Mouse (Mus musculus): Measurements from ENCODE around the gene C330021F23Rik. TPM values are rescaled to one million over a fixed set of nuclear protein-coding genes. Genes with fewer than 3 reads are reported as not detected.

The C330021F23Rik gene
- polyA plus RNA-seq, 1 experiment = 3.2 TPM

GRCm38 (mm10) chr8:3587391-3588257 is 19.8 kb downstream of the C330021F23Rik start:
- DNase-seq (ENCODE audit: low read depth) = no peak

- DNase-seq (ENCODE audit: low read depth) = no peak
Observed at GRCm38 (mm10) chr8:3588258-3588633, 20.5 kb downstream of the C330021F23Rik start.

GRCm38 (mm10) chr8:3593470-3593869 is 25.7 kb downstream of the C330021F23Rik start:
- DNase-seq (ENCODE audit: low read depth) = no peak

GRCm38 (mm10) chr8:3594466-3594865 is 26.7 kb downstream of the C330021F23Rik start:
- DNase-seq (ENCODE audit: low read depth) = no peak

- DNase-seq (ENCODE audit: low read depth) = no peak
Observed at GRCm38 (mm10) chr8:3598054-3598453, 30.3 kb downstream of the C330021F23Rik start.

GRCm38 (mm10) chr8:3599219-3599618 is 31.4 kb downstream of the C330021F23Rik start:
- DNase-seq (ENCODE audit: low read depth) = no peak

GRCm38 (mm10) chr8:3600401-3600800 is 32.6 kb downstream of the C330021F23Rik start:
- no peak for DNase-seq (ENCODE audit: low read depth)

GRCm38 (mm10) chr8:3603439-3603838 is 35.6 kb downstream of the C330021F23Rik start:
- no peak for DNase-seq (ENCODE audit: low read depth)

- DNase-seq (ENCODE audit: low read depth) = no peak
Observed at GRCm38 (mm10) chr8:3606593-3606992, 38.8 kb downstream of the C330021F23Rik start.

- no peak for DNase-seq (ENCODE audit: low read depth)
Observed at GRCm38 (mm10) chr8:3607822-3608221, 40.0 kb downstream of the C330021F23Rik start.

GRCm38 (mm10) chr8:3609046-3609815 is 41.4 kb downstream of the C330021F23Rik start:
- peak; percentile 84 for DNase-seq (ENCODE audit: low read depth)

GRCm38 (mm10) chr8:3609816-3610150 is 42.0 kb downstream of the C330021F23Rik start:
- DNase-seq (ENCODE audit: low read depth) = no peak

- peak; percentile 96 for DNase-seq (ENCODE audit: low read depth)
Observed at GRCm38 (mm10) chr8:3621199-3621970, 53.6 kb downstream of the C330021F23Rik start, which contains the start of the genes Xab2 and Pet100. Xab2 (minus strand) TSS chr8:3621316. Pet100 (plus strand) TSS chr8:3621548.

GRCm38 (mm10) chr8:3622119-3622518 is 54.3 kb downstream of the C330021F23Rik start:
- no peak for DNase-seq (ENCODE audit: low read depth)

- no peak for DNase-seq (ENCODE audit: low read depth)
Observed at GRCm38 (mm10) chr8:3625445-3625844, 57.7 kb downstream of the C330021F23Rik start, which contains the start of gene Pcp2. Pcp2 (minus strand) TSS chr8:3625545.

GRCm38 (mm10) chr8:3626971-3627370 is 59.2 kb downstream of the C330021F23Rik start:
- no peak for DNase-seq (ENCODE audit: low read depth)

GRCm38 (mm10) chr8:3628014-3628413 is 60.2 kb downstream of the C330021F23Rik start:
- no peak for DNase-seq (ENCODE audit: low read depth)

- DNase-seq (ENCODE audit: low read depth) = no peak
Observed at GRCm38 (mm10) chr8:3630647-3631477, 63.1 kb downstream of the C330021F23Rik start, which contains the start of gene Stxbp2. Stxbp2 (plus strand) TSS chr8:3630955.

- DNase-seq (ENCODE audit: low read depth) = no peak
Observed at GRCm38 (mm10) chr8:3631478-3631875, 63.7 kb downstream of the C330021F23Rik start.

Measured in gonadal fat pad, adult 2 months (tissue).